Mouse (Mus musculus) limb, embryonic 12.5 days (tissue): Measurements from ENCODE around the gene Tcf21. TPM values are rescaled to one million over a fixed set of nuclear protein-coding genes. Genes with fewer than 3 reads are reported as not detected.

Experiments
- polyA plus RNA-seq: library from polyadenylated mRNA; unstranded; fragments of >200 nt; fragmentation: Nextera tagmentation; extraction: Ambion mirVana; gene quantifications from 2 replicates; pipeline ENCODE4 v1.2.1, GENCODE M21; 2016

The Tcf21 gene
- polyA plus RNA-seq, 1 experiment from 2014 or later: 0.59 TPM

Other genes starting within 250 kb of the Tcf21 start
- gene Slc2a12, start 175.2 kb downstream of the Tcf21 start, polyA plus RNA-seq: 1.4 and 1.5 TPM in 2 replicates
- 76.9 and 77.6 TPM in 2 replicates for gene Tbpl1, start 88.2 kb downstream of the Tcf21 start, polyA plus RNA-seq